Mouse (Mus musculus) lung, adult 2 months (tissue): ENCODE results near the gene Arfrp1. TPM values are rescaled to one million over a fixed set of nuclear protein-coding genes. Genes with fewer than 3 reads are reported as not detected.
A peak's percentile ranks its signal among the peaks of the same experiment; 100 is the strongest.

Source experiments
- DNase-seq: peaks from one replicate; pipeline ENCODE4 v3.0.0; 2022
- H3K4me1 ChIP-seq: fragments of 200-500 bp; 2 replicates; pipeline ENCODE4 v1.6.1; 2011; ENCODE audit warnings: low read length; ENCODE audit not compliant: control insufficient read depth, insufficient read depth
- H3K4me3 ChIP-seq: fragments of 200-500 bp; replicated peaks from 2 replicates; pipeline ENCODE3; 2011; ENCODE audit warnings: low read depth, mild to moderate bottlenecking, control low read depth, low read length; ENCODE audit errors: extremely low read depth
- CTCF ChIP-seq: fragments of 200-500 bp; IDR thresholded peaks from 2 replicates; pipeline ENCODE4 v1.5.1; 2011; ENCODE audit warnings: mild to moderate bottlenecking, low read length, control low read depth; ENCODE audit not compliant: insufficient read depth
- POLR2A ChIP-seq: fragments of 200-500 bp; IDR thresholded peaks from 2 replicates; pipeline ENCODE4 v1.6.1; 2011; ENCODE audit warnings: low read depth, mild to moderate bottlenecking, control low read depth, low read length, borderline replicate concordance; ENCODE audit errors: extremely low read depth
- WGBS: fragments of 180-500 bp; shearing (Covaris S2); methylation state at CpG from one replicate; pipeline ENCODE4 v1.1.7; 2018; 5-methylcytosine and 5-hydroxymethylcytosine counted together
- polyA plus RNA-seq: library from polyadenylated mRNA; depleted of rRNA; stranded (reverse); fragments of >200 nt; gene quantifications from 2 replicates; pipeline ENCODE4 v1.2.3, GENCODE M21; 2012

Gene Arfrp1
- polyA plus RNA-seq, 1 experiment, result 42.9 TPM

GRCm38 (mm10) chr2:181342766-181343165 is 22.4 kb downstream of the Arfrp1 start:
- H3K4me1 ChIP-seq, result no peaks in the 10 kb centered on the region; the same call in 1 of the 2 replicates
- TF ChIP-seq POLR2A (no peak), CTCF (no peak)
- WGBS, result 74% methylated on average over 6 of the region's 6 CpGs
- no peak overlapping the region for H3K4me3 ChIP-seq
- no peak for DNase-seq

- Histone ChIP-seq H3K4me3 (no peak overlapping the region), H3K4me1 (no peaks in the 10 kb centered on the region; the same call in 1 of the 2 replicates)
- no peak for DNase-seq
- WGBS, result 84% methylated on average over 4 of the region's 4 CpGs
- TF ChIP-seq POLR2A, result no peak
- TF ChIP-seq CTCF, result no peak
These were observed 24.8 kb downstream of the Arfrp1 start for GRCm38 (mm10) chr2:181340426-181340825.

- whole genome bisulfite sequencing, result 54% methylated on average over 3 of the region's 3 CpGs
- no peak for TF ChIP-seq POLR2A
- TF ChIP-seq CTCF, result no peak; the same call in 1 of the 2 replicates
- DNase-seq, result peak; percentile 66
- H3K4me3 ChIP-seq, result no peak overlapping the region
- no peaks in the 10 kb centered on the region for H3K4me1 ChIP-seq
These were observed 31.2 kb downstream of the Arfrp1 start for GRCm38 (mm10) chr2:181334023-181334422.

DNA sequence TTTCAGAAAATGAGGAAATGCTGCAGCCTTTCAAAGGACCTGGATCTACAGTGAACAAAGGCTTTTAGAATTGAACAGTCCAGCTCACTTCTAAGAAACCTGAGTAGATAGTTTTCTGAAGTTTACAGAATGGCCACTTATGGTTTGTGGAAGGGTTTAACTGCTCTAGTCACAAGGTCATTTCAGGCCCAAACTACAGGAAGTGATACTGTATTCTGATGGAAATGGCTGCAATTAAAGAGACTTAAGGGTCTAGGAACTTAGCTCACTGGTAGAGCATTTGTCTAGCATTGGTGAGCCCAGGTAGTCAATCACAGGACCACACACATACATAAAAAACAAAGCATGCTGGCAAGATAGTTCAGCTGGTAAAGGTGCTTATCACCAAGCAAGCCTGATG is 32.7 kb downstream of the Arfrp1 start:
- H3K4me1 ChIP-seq, result no peaks in the 10 kb centered on the region
- DNase-seq, result no peak
- TF ChIP-seq POLR2A, result no peak
- TF ChIP-seq CTCF, result no peak
- no peak overlapping the region for H3K4me3 ChIP-seq

- TF ChIP-seq CTCF, result no peak
- TF ChIP-seq POLR2A, result no peak
- DNase-seq, result no peak
- H3K4me3 ChIP-seq, result no peak overlapping the region
- no peaks in the 10 kb centered on the region for H3K4me1 ChIP-seq
- WGBS, result 91% methylated on average over 2 of the region's 2 CpGs
These were observed 39.1 kb downstream of the Arfrp1 start for GRCm38 (mm10) chr2:181326098-181326497.

GRCm38 (mm10) chr2:181322136-181322535 is 43.1 kb downstream of the Arfrp1 start:
- Histone ChIP-seq H3K4me3 (no peak overlapping the region), H3K4me1 (no peaks in the 10 kb centered on the region; the same call in 1 of the 2 replicates)
- 90% methylated on average over 5 of the region's 5 CpGs for WGBS
- no peak for TF ChIP-seq POLR2A
- TF ChIP-seq CTCF, result no peak
- DNase-seq, result no peak

GRCm38 (mm10) chr2:181320103-181320499 is 45.1 kb downstream of the Arfrp1 start:
- Histone ChIP-seq H3K4me1 (no peaks in the 10 kb centered on the region; the same call in 1 of the 2 replicates), H3K4me3 (peak overlapping the region; percentile 86)
- WGBS, result 10% methylated on average over 7 of the region's 7 CpGs
- DNase-seq, result no peak
- TF ChIP-seq CTCF, result no peak
- no peak for TF ChIP-seq POLR2A

- DNase-seq, result peak; percentile 82
- Histone ChIP-seq H3K4me1 (no peaks in the 10 kb centered on the region; the same call in 1 of the 2 replicates), H3K4me3 (peak within 1 kb of the TSS; percentile 86)
- WGBS, result 5% methylated on average over 40 of the region's 40 CpGs
- no peak for TF ChIP-seq CTCF
- TF ChIP-seq POLR2A, result peak; percentile 54; the same call in 1 of the 2 replicates
These were observed 45.7 kb downstream of the Arfrp1 start, which contains the start of gene Rtel1 for GRCm38 (mm10) chr2:181319248-181320102. Gene Rtel1, plus strand, starts transcription at chr2:181319739.

GRCm38 (mm10) chr2:181314080-181314810 is 51.0 kb downstream of the Arfrp1 start, which contains the start of gene Stmn3:
Gene Stmn3, minus strand, starts transcription at chr2:181314500.
- TF ChIP-seq POLR2A (no peak), CTCF (no peak)
- DNase-seq, result no peak
- no peaks in the 10 kb centered on the region; the same call in 1 of the 2 replicates for H3K4me1 ChIP-seq
- WGBS, result 7% methylated on average over 21 of the region's 23 CpGs
- H3K4me3 ChIP-seq, result no peak within 1 kb of the TSS
